Comparison of ENCODE assay signal across 14 mouse cellular contexts in the genomic region with DNA sequence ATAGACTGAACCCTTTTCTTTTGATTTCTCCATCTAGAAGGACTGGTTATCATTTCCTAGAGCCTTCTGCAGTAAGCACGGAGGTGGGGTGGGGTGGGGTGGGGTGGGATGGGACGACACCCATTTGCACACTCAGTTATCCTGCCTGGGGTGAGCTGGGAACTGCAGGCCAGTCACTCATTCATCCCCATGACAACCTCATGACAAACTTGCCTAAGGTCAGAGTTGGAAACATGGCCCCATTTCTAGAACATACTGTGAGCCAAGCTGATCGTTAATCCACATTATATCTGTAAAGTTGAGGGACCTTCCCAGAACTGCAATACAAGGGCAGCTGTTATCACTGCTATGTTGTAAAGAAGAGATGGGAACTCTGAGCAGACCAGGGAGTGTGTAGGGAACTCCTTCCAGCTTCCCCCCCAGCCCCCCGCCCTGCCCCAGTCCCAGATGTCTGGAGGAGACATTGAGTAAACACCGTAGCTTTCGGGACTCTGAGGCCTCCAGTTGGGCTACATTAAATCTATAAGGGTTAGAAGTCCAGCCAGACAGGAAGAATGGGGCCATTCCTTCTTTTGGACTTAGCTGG.
"Had no signal": no experiment of that assay in that cellular context is flagged by ENCODE, and none has a peak within 500 bp of the region (broad histone marks: within the 10 kb centered on the region; RNA-seq: fewer than 3 reads in every experiment).

No protein-coding gene starts in this region.

- H3K27ac ChIP-seq: left cerebral cortex, adult 2 months; liver, embryonic 13.5 days; midbrain, embryonic 12.5 days; neural tube, embryonic 13.5 days had no signal

- H3K4me3 ChIP-seq: left cerebral cortex, adult 2 months; liver, embryonic 13.5 days; midbrain, embryonic 12.5 days; myocyte; neural tube, embryonic 13.5 days had no signal

- H3K36me3 ChIP-seq: liver, embryonic 13.5 days; midbrain, embryonic 12.5 days; neural tube, embryonic 13.5 days had no signal

- H3K4me2 ChIP-seq: liver, embryonic 13.5 days; midbrain, embryonic 12.5 days; neural tube, embryonic 13.5 days had no signal

- DNase-seq: kidney, adult 11 months; kidney, adult 8-10 months; layer of hippocampus, postnatal 36 days; liver, embryonic 13.5 days; lung, adult 2 months; lung, postnatal 14 days; lung, postnatal 4 days; thymus, adult 18-20 months; thymus, postnatal 36 days had no signal

- H3K9ac ChIP-seq: liver, embryonic 13.5 days; midbrain, embryonic 12.5 days; neural tube, embryonic 13.5 days had no signal

- ATAC-seq: midbrain, embryonic 16.5 days had no signal

- H3K27me3 ChIP-seq: midbrain, embryonic 12.5 days; neural tube, embryonic 13.5 days had no signal

- H3K9me3 ChIP-seq: liver, embryonic 13.5 days; midbrain, embryonic 12.5 days; neural tube, embryonic 13.5 days had no signal
